Mouse (Mus musculus) retina, adult 2 months (tissue): ENCODE measurements around the gene Ift140.

Source experiments
- DNase-seq: peaks from one replicate; pipeline ENCODE4 v3.0.0-alpha.2; 2012; ENCODE audit warnings: low read depth, low spot score

Ift140 gene

GRCm38 (mm10) chr17:25015655-25016291, at the start of gene Ift140, which contains the start of gene Cramp1l:
Gene Ift140 (plus strand): TSS chr17:25016085.
Gene Cramp1l (minus strand): TSS chr17:25015788.
- peak; percentile 96 for DNase-seq

GRCm38 (mm10) chr17:24987221-24987620, 28.7 kb upstream of the Ift140 start:
- no peak for DNase-seq

- DNase-seq: no peak
Observed at GRCm38 (mm10) chr17:24994721-24995120, 21.2 kb upstream of the Ift140 start.

- no peak for DNase-seq
Observed at GRCm38 (mm10) chr17:25005102-25005501, 10.8 kb upstream of the Ift140 start.

GRCm38 (mm10) chr17:25007480-25007879, 8.4 kb upstream of the Ift140 start:
- no peak for DNase-seq

- no peak for DNase-seq
Observed at GRCm38 (mm10) chr17:25013606-25014501, 2.0 kb upstream of the Ift140 start.

GRCm38 (mm10) chr17:25014841-25015570, 879 bp upstream of the Ift140 start:
- no peak for DNase-seq

GRCm38 (mm10) chr17:25016292-25017132, 627 bp downstream of the Ift140 start:
- DNase-seq: no peak

GRCm38 (mm10) chr17:25036183-25036582, 20.3 kb downstream of the Ift140 start:
- no peak for DNase-seq

GRCm38 (mm10) chr17:25044879-25045278, 29.0 kb downstream of the Ift140 start:
- no peak for DNase-seq

GRCm38 (mm10) chr17:25045281-25045680, 29.4 kb downstream of the Ift140 start:
- no peak for DNase-seq

GRCm38 (mm10) chr17:25047143-25047542, 31.3 kb downstream of the Ift140 start:
- no peak for DNase-seq

GRCm38 (mm10) chr17:25053274-25053673, 37.4 kb downstream of the Ift140 start:
- no peak for DNase-seq

- DNase-seq: no peak
Observed at GRCm38 (mm10) chr17:25057041-25057440, 41.2 kb downstream of the Ift140 start.

- no peak for DNase-seq
Observed at GRCm38 (mm10) chr17:25063261-25063660, 47.4 kb downstream of the Ift140 start.

- DNase-seq: no peak
Observed at GRCm38 (mm10) chr17:25063872-25064271, 48.0 kb downstream of the Ift140 start.

GRCm38 (mm10) chr17:25064351-25064750, 48.5 kb downstream of the Ift140 start:
- no peak for DNase-seq

- DNase-seq: no peak
Observed at GRCm38 (mm10) chr17:25065189-25065588, 49.3 kb downstream of the Ift140 start.

GRCm38 (mm10) chr17:25066595-25066994, 50.7 kb downstream of the Ift140 start:
- no peak for DNase-seq

- DNase-seq: no peak
Observed at GRCm38 (mm10) chr17:25067442-25067851, 51.6 kb downstream of the Ift140 start.

GRCm38 (mm10) chr17:25068690-25069089, 52.8 kb downstream of the Ift140 start:
- no peak for DNase-seq
